Mouse (Mus musculus) neural tube, embryonic 13.5 days (tissue): ENCODE results near the gene F2rl3. TPM values are rescaled to one million over a fixed set of nuclear protein-coding genes. Genes with fewer than 3 reads are reported as not detected.

Experiments
- ATAC-seq: fragments of 200-750 bp; cut with Nextera tagmentation; 2 replicates; pipeline ENCODE4 v1.8.0; 2017; ENCODE audit warnings: low read depth, mild to moderate bottlenecking, moderate TSS enrichment, moderate library complexity
- H3K27ac ChIP-seq: fragments of 300-500 bp; sonication (generic); replicated peaks from 2 replicates; pipeline ENCODE4 v1.5.1; 2015; ENCODE audit warnings: moderate library complexity, mild to moderate bottlenecking, inconsistent platforms
- H3K27me3 ChIP-seq: fragments of 300-500 bp; sonication (generic); 2 replicates; pipeline ENCODE4 v1.6.1; 2015; ENCODE audit warnings: mild to moderate bottlenecking, inconsistent platforms
- H3K36me3 ChIP-seq: fragments of 300-500 bp; sonication (generic); 2 replicates; pipeline ENCODE4 v1.6.1; 2015; ENCODE audit warnings: mild to moderate bottlenecking, inconsistent platforms
- H3K4me1 ChIP-seq: fragments of 300-500 bp; sonication (generic); replicated peaks from 2 replicates; pipeline ENCODE4 v1.6.1; 2015; ENCODE audit warnings: inconsistent platforms
- H3K4me2 ChIP-seq: fragments of 300-500 bp; sonication (generic); 2 replicates; pipeline ENCODE4 v1.6.1; 2015; ENCODE audit warnings: inconsistent platforms, mild to moderate bottlenecking, moderate library complexity
- H3K4me3 ChIP-seq: fragments of 300-500 bp; sonication (generic); 2 replicates; pipeline ENCODE4 v1.5.1; 2015; ENCODE audit warnings: mild to moderate bottlenecking, inconsistent platforms
- H3K9ac ChIP-seq: fragments of 300-500 bp; sonication (generic); 2 replicates; pipeline ENCODE4 v1.6.1; 2015; ENCODE audit warnings: moderate library complexity, mild to moderate bottlenecking, inconsistent platforms
- H3K9me3 ChIP-seq: fragments of 300-500 bp; sonication (generic); 2 replicates; pipeline ENCODE4 v1.6.1; 2016; ENCODE audit warnings: inconsistent platforms
- WGBS: fragments of 180-500 bp; shearing (Covaris S2); methylation state at CpG from one replicate; pipeline ENCODE4 v1.1.7; 2015; 5-methylcytosine and 5-hydroxymethylcytosine counted together
- polyA plus RNA-seq: library from polyadenylated mRNA; unstranded; fragments of >200 nt; fragmentation: Nextera tagmentation; extraction: Ambion mirVana; gene quantifications from 2 replicates; pipeline ENCODE4 v1.2.1, GENCODE M21; 2015

The F2rl3 gene
- polyA plus RNA-seq, 1 experiment from 2014 or later: 0.53 TPM

DNA sequence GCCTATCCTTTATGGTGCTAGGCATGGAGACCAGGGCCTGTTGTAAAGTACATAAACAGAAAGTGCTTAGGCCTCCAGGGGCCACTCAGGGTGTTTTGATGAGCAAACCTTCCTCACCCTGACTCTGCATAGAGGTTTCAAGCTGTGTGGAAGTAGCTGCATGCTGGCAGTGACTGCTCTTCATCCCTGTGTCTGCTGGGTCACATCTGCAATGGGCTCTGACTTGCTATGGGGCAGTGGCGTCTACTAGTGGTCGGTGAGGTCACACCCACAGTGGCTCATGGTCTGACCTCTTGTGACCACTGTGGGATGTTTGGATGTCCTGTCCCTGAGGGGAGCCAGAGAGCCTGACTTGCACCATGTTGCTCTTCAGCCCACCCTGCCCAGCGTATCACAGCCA, 10.6 kb upstream of the F2rl3 start:
- H3K36me3 ChIP-seq: peaks cover 96% of the 10 kb centered on the region
- no peak overlapping the region for H3K4me2 ChIP-seq
- H3K9me3 ChIP-seq: no peaks in the 10 kb centered on the region
- WGBS: 83% methylated on average over 3 of the region's 3 CpGs
- no peak for ATAC-seq
- H3K4me3 ChIP-seq: no peak overlapping the region
- H3K4me1 ChIP-seq: no peaks in the 10 kb centered on the region
- no peaks in the 10 kb centered on the region for H3K27me3 ChIP-seq
- no peak overlapping the region for H3K27ac ChIP-seq
- H3K9ac ChIP-seq: no peak overlapping the region

DNA sequence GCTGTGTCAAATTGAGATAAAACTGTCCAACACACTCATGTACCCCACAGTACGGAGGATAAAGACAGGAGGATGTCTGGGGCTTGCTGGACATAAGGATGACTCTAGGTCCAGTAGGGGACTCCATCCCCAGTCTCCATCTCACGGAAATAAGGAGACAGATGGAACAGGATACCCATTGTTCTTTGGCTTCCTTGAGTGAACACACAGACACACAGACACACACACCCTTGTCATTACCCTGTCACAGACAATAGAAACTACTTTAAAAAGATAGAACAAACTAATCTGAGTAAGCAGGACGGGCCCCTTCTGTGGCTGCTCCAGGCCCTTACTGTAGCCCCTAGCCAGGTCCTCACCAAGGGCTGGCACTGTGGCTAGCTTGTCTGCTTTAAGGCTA, 9.4 kb upstream of the F2rl3 start:
- Histone ChIP-seq H3K4me2 (no peak overlapping the region), H3K27ac (no peak overlapping the region), H3K27me3 (no peaks in the 10 kb centered on the region), H3K4me3 (no peak overlapping the region), H3K9ac (no peak overlapping the region), H3K4me1 (no peaks in the 10 kb centered on the region), H3K9me3 (no peaks in the 10 kb centered on the region), H3K36me3 (peaks cover 96% of the 10 kb centered on the region)
- ATAC-seq: no peak
- 79% methylated on average over 3 of the region's 3 CpGs for WGBS

DNA sequence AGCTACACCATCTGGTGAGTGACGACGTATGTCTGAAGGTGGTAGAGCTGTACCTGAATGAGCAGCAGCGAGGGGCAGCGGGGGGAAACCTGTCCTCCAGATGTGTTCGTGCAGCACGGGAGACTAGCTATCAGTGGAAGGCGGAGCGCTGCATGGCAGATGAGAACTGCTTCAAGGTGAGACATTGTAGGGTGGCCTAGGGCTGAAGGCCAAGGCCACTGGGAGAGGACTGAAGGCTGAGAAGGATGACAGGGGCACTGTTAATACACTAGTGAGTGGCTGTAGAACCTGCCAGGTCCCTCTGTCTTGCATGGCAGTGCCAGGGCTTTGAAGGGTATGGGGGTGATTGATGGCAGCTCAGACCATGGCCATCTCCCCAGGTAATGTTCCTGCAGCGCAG, 8.5 kb upstream of the F2rl3 start:
- 96% methylated on average over 9 of the region's 9 CpGs for WGBS
- H3K9me3 ChIP-seq: no peaks in the 10 kb centered on the region
- H3K4me3 ChIP-seq: no peak overlapping the region
- no peak overlapping the region for H3K9ac ChIP-seq
- H3K4me2 ChIP-seq: no peak overlapping the region
- no peaks in the 10 kb centered on the region for H3K27me3 ChIP-seq
- ATAC-seq: no peak
- H3K27ac ChIP-seq: no peak overlapping the region
- no peaks in the 10 kb centered on the region for H3K4me1 ChIP-seq
- peaks cover 96% of the 10 kb centered on the region for H3K36me3 ChIP-seq

DNA sequence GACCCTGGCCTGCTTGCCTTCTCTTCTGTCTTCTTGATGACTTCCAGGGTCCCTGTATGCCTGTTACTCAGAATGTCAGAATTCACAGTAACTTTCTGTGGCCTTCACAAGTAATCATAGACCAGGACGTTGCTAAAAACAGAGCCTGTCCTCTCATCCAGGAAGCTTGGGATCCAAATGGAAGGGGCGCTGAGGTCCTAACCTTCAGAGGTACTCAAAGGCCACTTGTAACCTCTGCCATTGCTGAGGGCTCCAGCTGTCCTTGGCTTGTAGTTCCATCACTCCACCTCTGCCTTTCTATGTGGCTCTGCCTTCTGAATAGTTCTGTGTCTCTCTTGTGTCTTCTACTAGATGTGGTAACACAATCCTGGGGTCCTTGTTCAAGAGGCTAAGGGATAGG, 7.9 kb upstream of the F2rl3 start:
- Histone ChIP-seq H3K36me3 (peaks cover 96% of the 10 kb centered on the region), H3K9ac (no peak overlapping the region), H3K9me3 (no peaks in the 10 kb centered on the region), H3K4me3 (no peak overlapping the region), H3K4me1 (no peaks in the 10 kb centered on the region), H3K27ac (no peak overlapping the region), H3K4me2 (no peak overlapping the region), H3K27me3 (no peaks in the 10 kb centered on the region)
- 98% methylated on average over 2 of the region's 2 CpGs for WGBS
- ATAC-seq: no peak

DNA sequence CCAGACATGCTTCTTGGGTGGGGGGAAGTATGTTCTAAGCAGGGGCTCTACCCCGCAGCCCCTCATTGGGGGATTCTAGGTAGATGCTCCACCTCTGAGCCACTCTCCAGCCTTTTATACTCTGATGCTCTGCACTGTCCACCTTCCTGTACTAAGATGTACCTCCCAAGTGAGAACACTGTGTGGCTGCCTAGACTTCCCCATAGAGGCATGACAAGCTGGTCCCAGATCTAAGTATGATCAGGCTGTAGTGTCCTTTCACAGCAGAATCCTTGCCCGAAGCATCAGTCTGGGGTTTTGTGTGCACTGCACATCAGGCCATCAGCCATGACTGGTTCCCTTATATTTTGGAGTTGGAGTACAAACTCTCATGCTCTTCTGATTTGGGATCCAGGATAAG, 5.6 kb upstream of the F2rl3 start:
- Histone ChIP-seq H3K27me3 (no peaks in the 10 kb centered on the region), H3K36me3 (peaks cover 84% of the 10 kb centered on the region), H3K9me3 (no peaks in the 10 kb centered on the region), H3K27ac (no peak overlapping the region), H3K4me2 (no peak overlapping the region), H3K9ac (no peak overlapping the region), H3K4me3 (no peak overlapping the region), H3K4me1 (no peaks in the 10 kb centered on the region)
- no peak for ATAC-seq
- whole genome bisulfite sequencing: 95% methylated on average over 2 of the region's 2 CpGs

DNA sequence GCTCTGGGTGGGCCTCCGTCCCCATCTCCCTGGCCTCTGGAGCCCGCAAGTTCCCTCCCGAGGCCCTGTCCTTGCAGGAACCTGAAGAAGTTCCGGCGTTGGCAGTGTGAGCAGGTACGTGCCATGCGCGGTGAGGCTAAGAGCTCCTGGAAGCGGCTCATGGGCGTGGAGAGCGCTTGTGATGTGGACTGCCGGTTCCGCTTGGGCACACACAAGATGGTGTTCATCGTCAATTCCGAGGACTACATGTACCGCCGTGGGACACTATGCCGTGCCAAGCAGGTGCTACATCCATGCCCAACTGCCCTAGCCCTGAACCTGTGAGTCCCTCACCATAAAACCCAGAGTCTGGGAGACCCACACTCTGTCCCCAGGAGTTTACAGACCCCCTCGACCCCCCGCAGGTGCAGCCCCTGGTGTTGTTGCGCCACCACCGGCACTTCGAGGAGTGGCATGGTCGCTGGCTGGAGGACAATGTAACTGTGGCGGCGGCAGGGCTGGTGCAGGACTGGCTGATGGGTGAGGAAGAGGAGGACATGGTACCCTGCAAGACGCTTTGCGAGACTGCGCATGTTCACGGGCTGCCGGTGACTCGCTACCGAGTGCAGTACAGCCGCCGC, 4.8 kb upstream of the F2rl3 start:
- Histone ChIP-seq H3K4me2 (no peak overlapping the region), H3K9ac (no peak overlapping the region), H3K9me3 (no peaks in the 10 kb centered on the region), H3K36me3 (peaks cover 76% of the 10 kb centered on the region), H3K27ac (no peak overlapping the region), H3K4me3 (no peak overlapping the region), H3K27me3 (no peaks in the 10 kb centered on the region), H3K4me1 (no peaks in the 10 kb centered on the region)
- ATAC-seq: no peak
- 95% methylated on average over 35 of the region's 35 CpGs for WGBS

DNA sequence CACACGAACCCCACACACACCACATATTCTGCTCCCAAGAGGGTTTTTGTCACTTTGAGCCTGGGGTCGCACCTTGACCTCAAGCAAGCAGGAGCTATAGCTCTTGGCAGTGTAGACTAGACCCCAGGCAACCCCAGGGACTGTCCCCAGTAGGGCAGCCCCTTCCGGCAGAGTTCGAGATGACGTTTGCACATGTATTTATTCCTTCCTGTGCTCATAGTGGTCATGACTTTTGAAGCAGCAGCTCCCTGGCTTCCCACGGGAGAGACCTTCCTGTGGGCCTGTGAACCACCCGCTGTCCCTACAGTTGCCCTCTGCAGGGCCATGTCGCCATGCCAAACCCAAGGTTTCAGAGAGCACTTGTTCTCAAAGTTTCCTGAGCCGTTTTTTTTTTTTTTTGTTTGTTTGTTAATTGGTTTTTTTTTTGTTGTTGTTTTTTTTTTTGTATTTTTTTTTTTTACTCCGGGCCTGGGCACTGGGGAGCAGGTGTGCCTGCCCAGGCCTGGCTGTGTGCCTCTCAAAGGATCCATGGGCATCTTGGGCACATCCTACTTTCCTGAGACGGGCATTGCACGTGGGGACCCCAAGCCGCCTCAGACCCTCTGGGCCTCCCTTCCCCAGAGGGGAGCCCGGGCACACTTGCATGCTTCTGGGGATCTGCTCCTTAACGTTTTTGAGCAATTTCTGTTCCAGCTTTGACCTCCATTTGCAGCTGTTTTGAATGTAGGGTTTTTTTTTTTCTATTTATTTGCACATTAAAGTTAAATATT, 4.1 kb upstream of the F2rl3 start:
- 90% methylated on average over 15 of the region's 15 CpGs for WGBS
- ATAC-seq: no peak

GRCm38 (mm10) chr8:72758310-72758709, 3.4 kb upstream of the F2rl3 start:
- Histone ChIP-seq H3K4me3 (no peak overlapping the region), H3K27me3 (no peaks in the 10 kb centered on the region), H3K9me3 (no peaks in the 10 kb centered on the region), H3K4me1 (no peaks in the 10 kb centered on the region), H3K4me2 (no peak overlapping the region), H3K27ac (no peak overlapping the region), H3K36me3 (peaks cover 62% of the 10 kb centered on the region), H3K9ac (no peak overlapping the region)
- no peak for ATAC-seq

More for the DNA sequence above, 4.1 kb upstream of the F2rl3 start:
- H3K36me3 ChIP-seq: peaks cover 69% of the 10 kb centered on the region
- no peak overlapping the region for H3K4me2 ChIP-seq
- no peak overlapping the region for H3K9ac ChIP-seq
- no peak overlapping the region for H3K27ac ChIP-seq
- no peaks in the 10 kb centered on the region for H3K4me1 ChIP-seq
- no peaks in the 10 kb centered on the region for H3K9me3 ChIP-seq
- no peaks in the 10 kb centered on the region for H3K27me3 ChIP-seq
- no peak overlapping the region for H3K4me3 ChIP-seq

DNA sequence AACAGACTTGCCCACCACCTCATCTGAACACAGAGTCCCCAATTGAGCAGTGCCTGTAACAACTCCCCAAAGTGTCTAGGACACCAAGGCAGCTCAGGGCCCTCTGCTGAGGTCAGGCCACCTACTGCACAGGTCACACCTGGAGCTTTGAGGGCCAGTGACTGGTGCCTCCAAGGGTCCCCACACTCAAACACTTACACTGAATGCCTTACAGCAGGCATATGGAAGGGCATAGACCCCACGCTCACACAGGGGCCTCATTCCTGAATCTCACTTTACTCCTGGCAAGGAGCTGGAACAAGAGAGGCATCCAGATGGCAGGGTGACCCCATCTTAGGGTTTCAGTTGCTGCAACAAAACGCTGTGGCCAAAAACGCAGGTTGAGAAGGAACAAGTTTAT, 1.5 kb upstream of the F2rl3 start:
- no peak overlapping the region for H3K9ac ChIP-seq
- H3K36me3 ChIP-seq: peaks cover 46% of the 10 kb centered on the region
- ATAC-seq: no peak
- no peaks in the 10 kb centered on the region for H3K4me1 ChIP-seq
- 86% methylated on average over 3 of the region's 3 CpGs for WGBS
- H3K27me3 ChIP-seq: no peaks in the 10 kb centered on the region
- no peak overlapping the region for H3K4me2 ChIP-seq
- no peak overlapping the region for H3K27ac ChIP-seq
- no peak overlapping the region for H3K4me3 ChIP-seq
- H3K9me3 ChIP-seq: no peaks in the 10 kb centered on the region

GRCm38 (mm10) chr8:72762306-72762705, 626 bp downstream of the F2rl3 start:
- Histone ChIP-seq H3K27ac (no peak overlapping the region), H3K4me2 (no peak overlapping the region), H3K36me3 (peaks cover 26% of the 10 kb centered on the region), H3K9ac (no peak overlapping the region), H3K9me3 (no peaks in the 10 kb centered on the region), H3K27me3 (no peaks in the 10 kb centered on the region), H3K4me1 (peaks cover 5% of the 10 kb centered on the region; the same call in 1 of the 2 replicates), H3K4me3 (no peak overlapping the region)
- ATAC-seq: no peak
- 85% methylated on average over 12 of the region's 12 CpGs for WGBS

DNA sequence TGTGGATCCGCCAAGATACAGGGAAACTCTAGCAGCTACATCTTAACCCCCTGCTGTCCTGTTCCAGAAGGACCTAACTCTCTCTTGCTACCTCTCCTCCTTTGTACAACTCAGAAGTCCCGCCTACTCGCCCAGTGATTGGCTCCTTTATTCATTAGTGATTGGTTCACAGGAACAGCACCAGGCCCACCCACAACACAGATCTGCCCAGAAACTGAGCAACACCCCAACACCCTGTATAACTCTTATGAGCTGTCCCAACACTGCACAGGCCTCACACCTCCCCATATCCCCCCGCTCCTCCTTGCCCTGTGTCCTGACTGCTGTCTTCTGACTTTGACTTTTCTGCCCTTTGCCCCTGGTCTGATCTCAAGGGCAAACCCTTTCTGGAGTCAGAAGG, 4.0 kb downstream of the F2rl3 start:
- H3K4me2 ChIP-seq: no peak overlapping the region
- no peaks in the 10 kb centered on the region for H3K27me3 ChIP-seq
- H3K27ac ChIP-seq: no peak overlapping the region
- H3K9ac ChIP-seq: no peak overlapping the region
- 73% methylated on average over 4 of the region's 4 CpGs for WGBS
- H3K4me1 ChIP-seq: peaks cover 5% of the 10 kb centered on the region; the same call in 1 of the 2 replicates
- H3K36me3 ChIP-seq: no peaks in the 10 kb centered on the region
- no peak overlapping the region for H3K4me3 ChIP-seq
- H3K9me3 ChIP-seq: no peaks in the 10 kb centered on the region
- ATAC-seq: no peak

- Histone ChIP-seq H3K9me3 (no peaks in the 10 kb centered on the region), H3K4me1 (peaks cover 5% of the 10 kb centered on the region; the same call in 1 of the 2 replicates), H3K9ac (no peak overlapping the region), H3K27ac (no peak overlapping the region), H3K27me3 (no peaks in the 10 kb centered on the region), H3K4me3 (no peak overlapping the region), H3K36me3 (no peaks in the 10 kb centered on the region), H3K4me2 (no peak overlapping the region)
- no peak for ATAC-seq
- WGBS: 27% methylated on average over 7 of the region's 7 CpGs
Observed at GRCm38 (mm10) chr8:72766777-72767176, 5.1 kb downstream of the F2rl3 start.

DNA sequence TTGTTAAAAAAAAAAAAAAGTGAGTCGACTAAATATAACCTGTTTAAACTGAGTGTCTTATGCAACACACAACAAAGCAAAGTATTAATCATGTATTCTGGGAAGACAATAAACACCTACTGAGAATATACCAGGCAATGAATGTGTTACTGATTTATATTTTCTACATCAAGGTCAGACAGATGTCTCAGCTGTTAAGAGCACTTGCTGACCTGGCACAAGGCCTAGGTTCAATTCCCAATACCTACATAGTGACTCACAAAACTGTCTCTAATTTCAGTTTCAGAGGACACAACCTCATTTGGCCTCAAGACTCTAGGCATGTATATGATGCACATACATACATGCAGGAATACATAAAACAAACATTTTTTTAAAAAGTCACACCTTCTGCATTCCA, 16.1 kb downstream of the F2rl3 start:
- Histone ChIP-seq H3K4me1 (no peaks in the 10 kb centered on the region), H3K36me3 (no peaks in the 10 kb centered on the region), H3K4me2 (no peak overlapping the region), H3K4me3 (no peak overlapping the region), H3K27me3 (no peaks in the 10 kb centered on the region), H3K9me3 (no peaks in the 10 kb centered on the region), H3K9ac (no peak overlapping the region), H3K27ac (no peak overlapping the region)
- whole genome bisulfite sequencing: 84% methylated on average over 1 of the region's 1 CpGs
- ATAC-seq: no peak
